Mouse (Mus musculus) layer of hippocampus, postnatal 25 days (tissue): ENCODE results near the gene Herc4. TPM values are rescaled to one million over a fixed set of nuclear protein-coding genes. Genes with fewer than 3 reads are reported as not detected.
"Not testable (repeated sequence)": the region's sequence is repeated elsewhere in the genome, so short reads cannot be mapped to it uniquely, and the experiment has no call there.

Experiments used
- DNase-seq, 2 experiments: peaks; one replicate each; pipeline ENCODE4 v3.0.0; 2022; ENCODE audit warnings: mixed read lengths in 2 of 2, low spot score in 1 of 2; ENCODE audit errors: extremely low spot score in 1 of 2
- total RNA-seq, 2 experiments: library from RNA; stranded (reverse); gene quantifications; 2 replicates each; pipeline ENCODE4 v1.2.3; 2021

Gene Herc4
- total RNA-seq, 2 experiments from 2014 or later = 32.2 to 38.2 TPM

DNA sequence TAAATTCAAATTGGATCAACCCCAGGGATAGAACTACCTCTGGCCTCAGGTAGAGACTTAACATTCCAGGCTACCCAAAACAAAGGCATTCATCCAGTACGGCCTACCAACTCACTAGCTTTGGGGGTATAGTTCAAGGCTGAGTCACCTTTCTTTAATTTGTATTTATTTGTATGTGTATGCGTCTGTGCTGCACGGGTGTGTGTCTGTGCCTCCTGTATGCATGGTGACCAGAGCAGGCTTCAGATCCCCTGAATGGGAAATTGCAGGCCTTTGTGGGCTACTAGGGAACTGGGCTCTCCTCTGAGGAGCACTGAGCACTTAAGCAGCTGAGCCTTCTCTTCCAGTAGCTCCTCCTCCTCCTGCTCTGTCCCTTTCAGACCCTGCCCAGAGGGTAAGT is 104.7 kb downstream of the Herc4 start:
- no peak for DNase-seq

DNA sequence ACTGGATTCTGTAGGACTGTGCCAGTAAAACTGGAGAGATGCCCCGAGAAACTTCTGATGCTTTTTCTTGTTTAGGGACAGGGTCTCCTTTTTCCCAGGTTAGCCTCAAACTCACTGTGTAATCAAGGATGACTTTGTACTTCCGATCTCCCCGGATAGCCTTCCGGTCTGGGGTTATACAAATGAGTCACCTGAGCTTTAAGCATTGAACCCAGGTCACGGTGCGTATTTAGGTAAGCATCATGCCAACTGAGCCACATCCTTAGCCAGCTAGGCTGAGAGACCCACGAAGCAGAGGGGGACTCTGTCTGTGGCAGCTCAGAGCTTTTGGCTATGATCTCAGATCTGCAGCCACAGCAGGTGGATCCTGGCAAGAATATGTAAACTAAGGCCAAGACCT is 107.1 kb downstream of the Herc4 start:
- DNase-seq = no peak

DNA sequence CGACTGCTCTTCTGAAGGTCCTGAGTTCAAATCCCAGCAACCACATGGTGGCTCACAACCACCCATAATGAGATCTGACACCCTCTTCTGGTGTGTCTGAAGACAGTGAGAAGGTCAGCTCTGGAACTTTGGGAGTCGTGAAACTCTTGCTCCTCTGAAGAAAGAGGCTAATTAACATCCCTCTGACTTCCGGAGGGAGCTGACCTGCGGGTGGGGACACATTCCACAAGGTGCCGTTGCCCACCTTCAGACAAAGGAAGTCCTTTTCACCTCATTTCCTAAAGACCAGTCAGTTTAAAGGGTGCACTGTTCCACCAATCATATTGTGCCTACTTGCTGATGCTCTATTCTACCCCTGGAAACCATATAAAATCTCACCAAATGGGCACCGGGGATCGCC is 107.5 kb downstream of the Herc4 start:
- DNase-seq = not testable (repeated sequence)

DNA sequence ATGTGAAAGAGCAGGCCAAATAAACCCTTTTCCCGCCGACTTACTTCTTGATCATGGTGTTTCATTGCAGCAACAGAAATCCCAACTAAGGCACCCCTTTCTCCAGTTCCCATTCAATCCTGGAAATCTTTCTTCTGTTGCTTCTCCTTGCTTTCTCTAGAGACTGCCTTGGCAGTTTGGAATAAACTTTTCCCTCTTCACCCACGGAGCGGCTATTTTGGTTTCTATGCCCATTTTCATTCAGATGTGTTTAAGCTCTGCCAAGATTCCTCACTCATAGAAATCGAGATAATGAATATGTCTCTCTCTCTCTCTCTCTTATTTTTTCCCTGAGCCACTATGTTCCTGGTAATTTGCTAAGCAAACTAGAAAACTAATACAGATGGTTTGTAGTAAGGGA is 108.5 kb downstream of the Herc4 start:
- no peak for DNase-seq

DNA sequence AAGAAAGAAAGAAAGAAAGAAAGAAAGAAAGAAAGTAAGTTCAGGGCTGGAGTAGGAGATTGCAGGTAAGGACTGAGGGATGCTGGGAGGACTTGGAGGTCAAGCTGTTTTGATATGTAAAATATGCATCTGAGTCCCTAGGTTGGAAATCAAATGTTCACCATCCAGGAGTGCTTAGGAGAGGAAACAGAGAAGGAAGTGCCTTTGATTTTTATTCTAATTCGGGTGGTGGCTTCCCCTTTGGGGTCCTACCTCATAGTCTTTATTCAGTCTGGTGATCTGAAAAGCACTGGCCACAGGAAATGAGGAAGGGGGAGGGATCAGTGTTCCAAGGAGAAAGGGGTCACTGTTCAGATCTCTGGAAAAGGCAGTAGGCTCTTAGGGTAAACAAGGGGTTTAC is 116.9 kb downstream of the Herc4 start:
- no peak for DNase-seq

DNA sequence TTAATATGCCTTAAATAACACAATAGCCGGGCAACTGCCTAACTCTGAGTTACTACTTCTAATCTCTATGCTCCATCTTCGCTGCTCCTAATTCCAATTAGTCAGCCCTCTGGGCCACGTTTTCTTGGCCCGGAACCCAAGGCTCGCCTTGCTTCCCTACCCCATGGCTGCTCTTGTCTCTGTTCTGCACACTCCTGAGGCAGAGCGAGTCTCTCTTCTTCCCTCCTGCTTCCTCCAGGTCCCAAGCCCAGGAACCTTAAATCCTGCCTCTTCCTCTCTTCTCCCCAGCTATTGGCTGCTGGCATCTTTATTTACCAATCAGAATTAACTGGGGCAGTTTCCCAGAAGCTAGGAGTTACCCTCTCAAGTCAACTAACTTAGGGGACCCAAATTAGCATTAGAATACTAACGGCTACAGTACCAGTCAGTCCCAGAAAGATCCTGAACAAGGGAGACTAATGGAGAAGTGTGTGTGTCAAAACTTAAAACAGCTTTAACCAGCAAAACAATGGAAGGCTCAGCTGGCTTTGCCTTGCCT is 122.4 kb downstream of the Herc4 start:
- DNase-seq = no peak

DNA sequence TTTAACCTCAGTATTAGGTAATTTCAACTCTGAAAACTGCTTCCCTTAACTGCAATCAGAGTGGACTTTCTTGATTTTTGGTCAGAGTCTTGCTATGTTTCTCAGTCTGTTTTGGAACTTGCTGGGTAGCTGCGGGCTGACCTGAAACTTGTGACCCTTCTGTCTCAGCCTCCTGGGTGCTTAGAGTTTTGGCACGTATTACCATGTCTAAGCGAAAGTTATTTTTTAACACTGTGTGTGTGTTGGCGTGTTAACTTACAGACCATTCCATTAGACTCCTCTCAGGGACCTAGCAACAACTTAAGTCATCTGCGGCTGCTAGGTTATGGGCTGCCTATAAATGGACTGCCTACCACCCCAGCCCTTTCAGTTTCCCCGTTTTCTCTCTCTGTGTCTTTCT is 123.8 kb downstream of the Herc4 start:
- DNase-seq = no peak

Other genes starting within 250 kb of the Herc4 start
- 10 to 100 TPM; 40.8 to 53.7 TPM for gene Hnrnph3, start 219.6 kb upstream of the Herc4 start, total RNA-seq
- 1 to 10 TPM; 1.3 to 1.6 TPM for gene Pbld2, start 219.5 kb upstream of the Herc4 start, total RNA-seq
- under 1 TPM; 0.30 to 0.31 TPM for gene Pbld1, start 183.6 kb upstream of the Herc4 start, total RNA-seq
- 1 to 10 TPM; 1.4 to 1.6 TPM for gene Atoh7, start 144.2 kb upstream of the Herc4 start, total RNA-seq
- 1 to 10 TPM; 1.6 to 2.3 TPM for gene Mypn, start 39.9 kb upstream of the Herc4 start, total RNA-seq
- 10 to 100 TPM; 12.5 to 14.2 TPM for gene Sirt1, start 137.9 kb downstream of the Herc4 start, total RNA-seq
- 10 to 100 TPM; 15.6 to 18.2 TPM for gene Dnajc12, start 138.6 kb downstream of the Herc4 start, total RNA-seq
- gene Gm7075, start 178.0 kb downstream of the Herc4 start, total RNA-seq = not detected
- 1 to 10 TPM; 1.5 to 1.7 TPM for gene Ctnna3, start 186.3 kb downstream of the Herc4 start, total RNA-seq